Mouse (Mus musculus) MEL (cell line): ENCODE data around the gene Sipa1l3. TPM values are rescaled to one million over a fixed set of nuclear protein-coding genes. Genes with fewer than 3 reads are reported as not detected.

Experiments used
- DNase-seq: peaks from one replicate; pipeline ENCODE4 v3.0.0; 2011; ENCODE audit warnings: low read depth, low spot score
- H3K27ac ChIP-seq: 2 replicates; pipeline ENCODE4 v1.5.1; 2012; ENCODE audit warnings: low read depth, mild to moderate bottlenecking, control low read depth, low read length, moderate library complexity; ENCODE audit not compliant: control insufficient read depth
- H3K27me3 ChIP-seq, 2 experiments: fragments of 150-350 bp in 1 of 2; sonication (generic) in 1 of 2; 2 replicates each; pipeline ENCODE4 v1.6.1; 2012; ENCODE audit warnings: low read length in 2 of 2, mild to moderate bottlenecking in 2 of 2, improper control_type of control experiment in 1 of 2, moderate library complexity in 1 of 2; ENCODE audit not compliant: insufficient read depth in 2 of 2, control insufficient read depth in 1 of 2
- H3K36me3 ChIP-seq, 2 experiments: 2 replicates each; pipeline ENCODE4 v1.6.1; 2012 to 2014; ENCODE audit warnings: low read length in 2 of 2, improper control_type of control experiment in 1 of 2, inconsistent platforms in 1 of 2, mild to moderate bottlenecking in 1 of 2; ENCODE audit not compliant: insufficient read depth in 2 of 2, control insufficient read depth in 1 of 2
- H3K4me1 ChIP-seq, 2 experiments: fragments of 150-350 bp in 1 of 2; sonication (generic) in 1 of 2; 2 replicates each; pipeline ENCODE4 v1.6.1; 2012; ENCODE audit warnings: low read length in 2 of 2, improper control_type of control experiment in 1 of 2, mild to moderate bottlenecking in 1 of 2; ENCODE audit not compliant: insufficient read depth in 2 of 2, control insufficient read depth in 1 of 2
- H3K4me3 ChIP-seq, 2 experiments: fragments of 150-350 bp in 1 of 2; sonication (generic) in 1 of 2; 2 replicates each; pipeline ENCODE4 v1.5.1; 2012; ENCODE audit warnings: low read depth in 2 of 2, low read length in 2 of 2, mild to moderate bottlenecking in 2 of 2, moderate library complexity in 2 of 2, control low read depth in 1 of 2, improper control_type of control experiment in 1 of 2; ENCODE audit not compliant: control insufficient read depth in 1 of 2, insufficient read depth in 1 of 2
- H3K79me2 ChIP-seq: 2 replicates; pipeline ENCODE4 v1.6.1; 2012; ENCODE audit warnings: mild to moderate bottlenecking, low read length, moderate library complexity; ENCODE audit not compliant: control insufficient read depth, poor library complexity, insufficient read depth
- H3K9ac ChIP-seq: 2 replicates; pipeline ENCODE4 v1.6.1; 2012; ENCODE audit warnings: low read depth, mild to moderate bottlenecking, control low read depth, low read length, moderate library complexity; ENCODE audit not compliant: control insufficient read depth, poor library complexity, severe bottlenecking
- H3K9me3 ChIP-seq: fragments of 150-350 bp; sonication (generic); replicated peaks from 2 replicates; pipeline ENCODE4 v1.6.1; 2012; ENCODE audit warnings: mild to moderate bottlenecking, low read length, improper control_type of control experiment, moderate library complexity; ENCODE audit not compliant: insufficient read depth
- BHLHE40 ChIP-seq: IDR thresholded peaks from 2 replicates; pipeline ENCODE4 v1.6.1; 2012; ENCODE audit warnings: low read depth, mild to moderate bottlenecking, inconsistent platforms, low read length, improper control_type of control experiment, borderline replicate concordance
- EP300 ChIP-seq, 2 experiments: IDR thresholded peaks; 2 replicates each; pipeline ENCODE4 v1.6.1; 2011; ENCODE audit warnings: improper control_type of control experiment in 2 of 2, low read length in 2 of 2, low read depth in 1 of 2, mild to moderate bottlenecking in 1 of 2
- ETS1 ChIP-seq: IDR thresholded peaks from 2 replicates; pipeline ENCODE4 v1.6.1; 2012; ENCODE audit warnings: low read depth, mild to moderate bottlenecking, inconsistent platforms, low read length, improper control_type of control experiment, moderate library complexity
- GABPA ChIP-seq: IDR thresholded peaks from 2 replicates; pipeline ENCODE4 v1.6.1; 2012; ENCODE audit warnings: low read depth, mild to moderate bottlenecking, inconsistent platforms, low read length, improper control_type of control experiment, moderate library complexity
- GATA1 ChIP-seq: IDR thresholded peaks from 2 replicates; pipeline ENCODE4 v1.6.1; 2011; ENCODE audit warnings: low read depth, low read length, improper control_type of control experiment
- HCFC1 ChIP-seq: IDR thresholded peaks from 2 replicates; pipeline ENCODE4 v1.6.1; 2012; ENCODE audit warnings: low read depth, mild to moderate bottlenecking, inconsistent platforms, low read length, improper control_type of control experiment, moderate library complexity
- KAT2A ChIP-seq: conservative IDR thresholded peaks from 2 replicates; pipeline ENCODE4 v1.6.1; 2012; ENCODE audit warnings: low read depth, low read length, improper control_type of control experiment, inconsistent platforms
- MAX ChIP-seq: IDR thresholded peaks from 2 replicates; pipeline ENCODE4 v1.6.1; 2011; ENCODE audit warnings: low read length, improper control_type of control experiment
- MEF2A ChIP-seq: IDR thresholded peaks from 2 replicates; pipeline ENCODE4 v1.6.1; 2014; ENCODE audit warnings: low read depth, mild to moderate bottlenecking, inconsistent platforms, low read length, improper control_type of control experiment; ENCODE audit not compliant: poor library complexity, insufficient replicate concordance, severe bottlenecking; ENCODE audit errors: extremely low read depth
- MYC ChIP-seq: IDR thresholded peaks from 2 replicates; pipeline ENCODE4 v1.6.1; 2011; ENCODE audit warnings: low read depth, mild to moderate bottlenecking, low read length, improper control_type of control experiment, moderate library complexity
- NRF1 ChIP-seq: IDR thresholded peaks from 2 replicates; pipeline ENCODE4 v1.6.1; 2014; ENCODE audit warnings: low read depth, mild to moderate bottlenecking, inconsistent platforms, low read length, improper control_type of control experiment, moderate library complexity; ENCODE audit not compliant: poor library complexity, insufficient read depth, severe bottlenecking
- POLR2A ChIP-seq, 2 experiments: IDR thresholded peaks; 2 replicates each; pipeline ENCODE4 v1.6.1; 2011 to 2012; ENCODE audit warnings: low read length in 2 of 2, mild to moderate bottlenecking in 2 of 2, control low read depth in 1 of 2, improper control_type of control experiment in 1 of 2, low read depth in 1 of 2, moderate library complexity in 1 of 2; ENCODE audit not compliant: control insufficient read depth in 1 of 2, insufficient read depth in 1 of 2, poor library complexity in 1 of 2
- RAD21 ChIP-seq: IDR thresholded peaks from 2 replicates; pipeline ENCODE4 v1.6.1; 2011; ENCODE audit warnings: mild to moderate bottlenecking, low read depth, low read length, improper control_type of control experiment
- RCOR1 ChIP-seq: IDR thresholded peaks from 2 replicates; pipeline ENCODE4 v1.6.1; 2012; ENCODE audit warnings: low read depth, mild to moderate bottlenecking, inconsistent platforms, low read length, improper control_type of control experiment
- SIN3A ChIP-seq: IDR thresholded peaks from 2 replicates; pipeline ENCODE4 v1.6.1; 2012; ENCODE audit warnings: low read length, improper control_type of control experiment, inconsistent platforms
- TAL1 ChIP-seq: IDR thresholded peaks from 2 replicates; pipeline ENCODE4 v1.6.1; 2012; ENCODE audit warnings: mild to moderate bottlenecking, inconsistent platforms, low read length, moderate library complexity, mixed read lengths
- TCF12 ChIP-seq: IDR thresholded peaks from 2 replicates; pipeline ENCODE4 v1.6.1; 2014; ENCODE audit warnings: low read depth, mild to moderate bottlenecking, inconsistent platforms, low read length, improper control_type of control experiment, moderate library complexity
- ZKSCAN1 ChIP-seq: IDR thresholded peaks from 2 replicates; pipeline ENCODE4 v1.6.1; 2012; ENCODE audit warnings: low read depth, mild to moderate bottlenecking, inconsistent platforms, low read length, improper control_type of control experiment, moderate library complexity
- polyA plus RNA-seq, 2 experiments: library from polyadenylated mRNA; stranded (reverse) in 1 of 2; unstranded in 1 of 2; fragments of >175 nt in 1 of 2; fragments of >200 nt in 1 of 2; gene quantifications; 2 replicates each; pipeline versions ENCODE4 v1.2.1 to v1.2.4; 2012; ENCODE audit warnings: low replicate concordance in 2 of 2, low read depth in 1 of 2; ENCODE audit not compliant: insufficient read length in 2 of 2, insufficient read depth in 1 of 2, missing spikeins in 1 of 2
- total RNA-seq: library from RNA; depleted of rRNA; stranded (reverse); fragments of 300-350 nt; gene quantifications from 2 replicates; pipeline ENCODE4 v1.2.3, GENCODE M21; 2012

Gene Sipa1l3
- total and polyA plus RNA-seq, 3 experiments, result 14.9 to 49.4 TPM; not detected in 1

DNA sequence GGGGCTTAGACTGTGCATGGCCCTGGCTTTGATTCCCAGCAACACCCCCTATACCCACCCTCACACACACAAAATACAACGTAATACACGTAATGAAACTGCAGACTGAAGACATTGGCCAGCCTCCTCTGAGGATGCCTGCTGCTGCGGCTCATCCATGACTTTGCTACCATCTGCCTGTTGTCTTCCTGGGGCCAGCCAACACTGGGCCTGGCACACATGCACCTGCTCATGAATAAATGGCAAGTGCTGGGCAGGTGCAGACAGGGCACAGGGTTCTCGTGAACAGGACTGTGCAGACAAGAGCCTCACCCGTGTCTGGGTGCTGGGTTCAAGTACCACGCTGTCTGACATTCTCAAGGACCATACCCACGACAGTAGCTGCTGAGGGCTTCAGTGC, 174.7 kb downstream of the Sipa1l3 start:
- no peak overlapping the region for H3K4me3 ChIP-seq
- H3K36me3 ChIP-seq, result peaks cover 0 to 23% of the 10 kb centered on the region in 2 experiments; a peak in 2 of 4 replicates
- H3K27me3 ChIP-seq, result no peaks in the 10 kb centered on the region
- DNase-seq, result no peak
- TF ChIP-seq MAX (no peak), RAD21 (no peak), GATA1 (no peak)
- H3K79me2 ChIP-seq, result peaks cover 16% of the 10 kb centered on the region
- H3K9ac ChIP-seq, result no peak overlapping the region
- peaks cover 12 to 34% of the 10 kb centered on the region in 2 experiments for H3K4me1 ChIP-seq
- no peak overlapping the region for H3K27ac ChIP-seq
- no peaks in the 10 kb centered on the region for H3K9me3 ChIP-seq

DNA sequence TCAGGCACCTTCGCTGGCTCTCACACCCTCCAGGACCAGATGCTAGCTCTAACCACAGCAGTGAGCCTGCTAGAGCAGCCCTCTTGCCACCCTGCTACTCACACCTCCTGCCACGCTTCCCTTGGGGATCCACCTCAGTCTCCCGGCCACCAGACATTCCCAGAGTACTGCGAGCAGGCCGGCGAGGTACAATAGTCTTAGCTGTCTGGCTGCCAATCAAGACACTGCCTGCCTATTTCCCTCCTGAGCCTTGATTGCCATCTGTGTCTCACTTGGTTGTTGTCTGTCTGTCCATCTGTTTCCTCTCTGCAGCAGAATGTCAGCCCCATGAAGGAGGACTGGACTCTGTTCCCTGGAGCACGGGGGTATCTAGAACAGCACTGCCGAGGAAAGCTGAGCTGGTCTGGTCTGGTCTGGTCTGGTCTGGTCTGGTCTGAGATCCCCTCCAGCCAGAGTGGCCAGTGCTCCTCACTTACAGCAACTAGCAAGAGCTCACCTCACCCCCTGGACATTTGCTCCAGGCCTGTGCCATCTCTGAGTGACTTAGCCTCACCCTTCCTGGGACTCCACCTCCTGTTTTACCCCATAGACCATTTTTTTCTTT, 175.8 kb downstream of the Sipa1l3 start:
- peak; percentile 76 for DNase-seq
- Histone ChIP-seq H3K27ac (peak overlapping the region; percentile 99), H3K79me2 (peaks cover 27% of the 10 kb centered on the region), H3K9me3 (no peaks in the 10 kb centered on the region), H3K36me3 (peaks cover 0 to 33% of the 10 kb centered on the region in 2 experiments; a peak in 2 of 4 replicates), H3K4me1 (peaks cover 20 to 45% of the 10 kb centered on the region in 2 experiments), H3K4me3 (peak overlapping the region; percentile 15 to 57; a peak in 3 of 4 replicates), H3K9ac (peak overlapping the region; percentile 83), H3K27me3 (no peaks in the 10 kb centered on the region)
- TF ChIP-seq RCOR1, result no peak; the same call in 1 of the 2 replicates
- TF ChIP-seq ZKSCAN1, result no peak
- no peak for TF ChIP-seq MEF2A
- peak; percentile 30; the same call in 1 of the 2 replicates for TF ChIP-seq SIN3A
- no peak for TF ChIP-seq GABPA
- TF ChIP-seq NRF1, result no peak
- TF ChIP-seq BHLHE40, result no peak
- TF ChIP-seq KAT2A, result no peak
- peak; percentile 86 for TF ChIP-seq TCF12
- peak; percentile 73 to 83 for TF ChIP-seq EP300 (IDR thresholded peaks at IDR 0.05; ENCODE audit: low read depth in 1 of 2, low read length in 2 of 2)
- TF ChIP-seq ETS1, result peak; percentile 72
- peak; percentile 66; the same call in 1 of the 2 replicates for TF ChIP-seq GATA1
- TF ChIP-seq POLR2A (IDR thresholded peaks at IDR 0.05; ENCODE audit: control insufficient read depth in 1 of 2, insufficient read depth in 1 of 2, low read depth in 1 of 2, low read length in 2 of 2, poor library complexity in 1 of 2), result no peak
- TF ChIP-seq HCFC1, result no peak
- TF ChIP-seq TAL1, result peak; percentile 90
- TF ChIP-seq MYC, result no peak
